Mouse (Mus musculus): ENCODE results near the gene P2ry12.

DNA sequence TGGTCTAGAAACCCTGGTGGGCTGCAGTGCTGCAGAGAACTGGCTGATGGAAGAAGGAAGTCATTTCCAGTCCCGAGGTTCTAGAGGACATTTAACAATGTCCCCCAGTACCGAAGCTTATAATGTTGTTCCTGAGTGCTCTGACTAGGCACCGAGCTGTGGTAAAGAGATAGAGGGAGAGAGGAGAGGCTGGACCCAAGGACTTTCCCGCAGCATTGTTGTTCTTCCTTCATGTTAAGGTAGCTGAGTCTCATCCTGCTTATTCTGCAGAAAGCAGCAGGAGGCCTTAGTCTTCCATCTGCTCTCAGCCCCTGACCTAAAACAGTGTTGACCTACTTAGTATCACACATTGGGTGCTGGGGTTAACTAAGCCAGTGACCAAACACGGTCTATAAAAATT is 85.8 kb downstream of the P2ry12 start:
- TF ChIP-seq CTCF (IDR thresholded peaks at IDR 0.05; ENCODE audit: low read depth) (no peak), EP300 (IDR thresholded peaks at IDR 0.05; ENCODE audit: low read depth) (no peak)
